Mouse (Mus musculus) inflammation-experienced regulatory T-cells, adult 6 months (primary cell): Measurements from ENCODE around the gene Psmd4. TPM values are rescaled to one million over a fixed set of nuclear protein-coding genes. Genes with fewer than 3 reads are reported as not detected.
A peak's percentile ranks its signal among the peaks of the same experiment; 100 is the strongest.
"Not testable (repeated sequence)": the region's sequence is repeated elsewhere in the genome, so short reads cannot be mapped to it uniquely, and the experiment has no call there.

Experiments used
- ATAC-seq: one replicate; pipeline ENCODE4 v1.8.0; 2017
- polyA plus RNA-seq, 3 experiments: library from polyadenylated mRNA; unstranded; fragments of 100-300 nt; shearing (Covaris generic); gene quantifications; one replicate each; pipeline ENCODE4 v1.2.1; 2017

Psmd4 gene
- polyA plus RNA-seq, 3 experiments from 2014 or later = 175 to 191 (median 181) TPM

- ATAC-seq = no peak
Observed at GRCm38 (mm10) chr3:95024551-95024950, 17.9 kb downstream of the Psmd4 start.

DNA sequence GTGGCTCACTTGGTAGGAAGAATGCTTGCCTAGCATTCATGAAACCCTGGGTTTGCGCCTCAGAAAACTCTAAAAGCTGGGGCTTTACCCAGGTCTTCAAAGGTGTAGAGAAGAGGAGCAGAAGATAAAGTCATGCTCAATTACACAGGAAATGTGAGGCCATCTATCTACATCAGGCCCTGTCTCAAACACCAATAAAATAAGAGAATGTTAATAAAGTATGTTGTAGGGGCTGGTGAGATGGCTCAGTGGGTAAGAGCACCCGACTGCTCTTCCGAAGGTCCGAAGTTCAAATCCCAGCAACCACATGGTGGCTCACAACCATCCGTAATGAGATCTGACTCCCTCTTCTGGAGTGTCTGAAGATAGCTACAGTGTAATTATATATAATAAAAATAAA, 21.5 kb downstream of the Psmd4 start:
- ATAC-seq = not testable (repeated sequence)

DNA sequence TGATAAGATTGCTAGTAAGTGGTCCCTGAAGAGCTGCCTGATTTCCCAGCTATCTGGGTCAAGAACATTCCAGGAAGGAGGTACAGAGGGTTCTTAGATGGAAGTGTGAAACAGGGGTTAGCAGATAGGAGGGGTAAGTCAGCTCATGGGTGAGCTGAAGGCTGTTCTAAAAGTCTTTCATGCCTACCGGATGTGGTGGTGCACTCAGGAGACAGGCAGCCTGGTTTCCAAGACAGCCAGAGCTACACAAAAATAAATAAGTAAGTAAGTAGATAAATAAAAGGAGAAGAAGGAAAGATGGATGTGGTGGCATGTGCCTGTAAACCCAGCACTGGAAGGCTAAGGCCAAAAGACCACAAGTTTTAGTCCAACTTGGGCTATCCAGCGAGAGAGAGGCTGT, 23.7 kb downstream of the Psmd4 start:
- peak; percentile 15 for ATAC-seq

- ATAC-seq = no peak
Observed at GRCm38 (mm10) chr3:95016532-95017056, 25.8 kb downstream of the Psmd4 start.

DNA sequence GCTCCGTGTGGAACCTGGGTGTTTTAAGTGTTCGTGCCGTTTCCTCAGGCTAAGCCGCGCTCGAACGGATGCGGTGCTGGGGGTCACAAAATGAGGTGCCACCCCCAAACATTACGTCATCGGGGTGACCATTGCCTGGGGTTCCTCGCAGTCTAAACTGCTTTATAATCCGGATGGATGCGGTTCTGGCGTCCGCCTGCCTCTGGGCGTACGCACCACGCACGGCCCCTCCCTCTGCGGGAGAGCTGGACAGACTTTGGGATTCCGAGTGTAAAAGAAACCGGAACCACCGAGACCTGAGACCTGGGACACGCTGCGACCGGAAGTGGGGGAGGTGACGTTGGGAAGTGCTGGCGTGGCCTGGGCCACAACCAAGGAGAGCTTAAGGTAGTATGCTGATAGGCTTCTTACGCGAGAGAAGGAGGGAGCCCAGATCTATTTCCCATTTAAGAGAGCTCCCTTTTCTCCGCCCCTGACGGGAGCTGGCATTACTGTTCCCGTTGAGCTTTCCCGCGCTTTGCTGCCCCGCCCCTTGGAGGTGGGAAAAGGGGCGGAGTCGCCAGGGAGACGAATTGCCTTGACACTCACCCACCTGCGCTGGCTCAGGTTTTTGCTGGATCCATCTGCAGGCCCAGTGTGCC, 26.4 kb downstream of the Psmd4 start:
- ATAC-seq = peak; percentile 60

GRCm38 (mm10) chr3:95015337-95015872, 27.0 kb downstream of the Psmd4 start, which contains the start of gene Zfp687:
Zfp687 (minus strand) TSS chr3:95015448.
- peak; percentile 90 for ATAC-seq

DNA sequence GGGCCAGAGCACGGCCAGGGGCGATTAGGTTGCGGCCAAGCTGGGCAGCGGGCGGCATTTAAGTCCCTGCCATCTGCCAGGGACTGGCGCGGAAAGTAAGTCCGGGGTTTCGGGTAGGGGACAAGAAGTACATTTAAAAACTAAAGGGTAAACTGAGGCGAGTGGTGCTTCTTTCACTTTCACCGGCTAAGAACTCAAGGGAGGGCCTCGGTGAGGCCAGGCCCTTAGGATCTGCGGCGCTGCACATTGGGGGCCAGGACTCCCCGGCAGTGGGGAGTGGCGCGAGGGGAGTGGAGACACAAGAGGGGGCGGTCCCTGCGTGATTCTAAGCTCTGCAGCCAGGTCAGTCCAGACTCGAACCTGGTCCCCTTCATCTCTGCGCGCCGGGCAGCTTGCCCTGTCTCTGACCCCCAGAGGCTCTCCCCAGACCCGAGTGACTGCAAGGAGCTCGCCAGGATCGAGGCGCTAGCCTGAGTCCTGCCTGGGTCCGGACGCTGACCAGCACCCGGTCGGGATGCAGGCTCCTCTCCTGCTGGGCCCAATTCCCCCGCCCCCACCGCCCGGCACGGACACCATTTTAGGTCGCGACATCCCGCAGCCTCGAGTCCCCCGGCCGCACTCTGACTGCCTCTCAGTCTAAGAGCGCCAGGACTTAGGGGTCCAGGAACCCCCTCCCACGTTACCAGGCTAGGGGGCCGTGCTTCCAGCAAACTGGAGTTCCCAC, 27.8 kb downstream of the Psmd4 start:
- no peak for ATAC-seq

DNA sequence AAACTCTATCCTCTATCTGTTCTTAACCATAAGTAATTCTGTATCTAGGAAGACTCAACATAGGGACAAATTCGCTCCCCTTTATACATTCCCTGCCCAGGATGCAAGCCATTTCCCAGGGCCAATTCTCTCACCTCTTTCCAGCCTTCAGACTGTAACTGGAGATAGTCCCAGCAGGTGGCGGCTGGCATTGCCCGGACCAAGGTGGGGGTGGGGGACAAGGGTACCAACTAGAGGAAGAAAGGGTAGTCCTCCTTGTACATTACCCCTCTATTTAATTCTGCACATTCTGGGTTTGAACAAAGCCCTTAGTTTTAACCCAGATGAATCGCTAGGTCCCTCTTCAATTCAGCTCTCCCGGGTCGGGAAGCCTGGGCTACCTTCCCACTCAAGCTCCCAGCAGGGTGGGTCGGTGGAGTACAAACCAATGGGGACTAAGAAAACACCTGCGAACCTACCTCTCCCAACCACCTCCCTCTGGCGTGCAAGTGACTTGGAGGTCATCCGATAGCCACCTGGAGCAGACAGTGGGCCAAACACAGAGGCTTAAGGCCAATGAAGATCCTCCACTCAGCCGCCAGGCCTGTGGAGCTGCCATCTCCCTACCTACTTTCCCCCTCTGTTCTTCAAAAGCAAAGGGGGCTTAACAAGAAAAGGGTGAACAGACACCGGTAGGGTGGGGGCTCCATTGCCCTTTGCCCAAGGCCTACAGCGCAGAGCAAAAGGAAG, 28.6 kb downstream of the Psmd4 start:
- ATAC-seq = no peak

GRCm38 (mm10) chr3:95012982-95013381, 29.4 kb downstream of the Psmd4 start:
- ATAC-seq = no peak

DNA sequence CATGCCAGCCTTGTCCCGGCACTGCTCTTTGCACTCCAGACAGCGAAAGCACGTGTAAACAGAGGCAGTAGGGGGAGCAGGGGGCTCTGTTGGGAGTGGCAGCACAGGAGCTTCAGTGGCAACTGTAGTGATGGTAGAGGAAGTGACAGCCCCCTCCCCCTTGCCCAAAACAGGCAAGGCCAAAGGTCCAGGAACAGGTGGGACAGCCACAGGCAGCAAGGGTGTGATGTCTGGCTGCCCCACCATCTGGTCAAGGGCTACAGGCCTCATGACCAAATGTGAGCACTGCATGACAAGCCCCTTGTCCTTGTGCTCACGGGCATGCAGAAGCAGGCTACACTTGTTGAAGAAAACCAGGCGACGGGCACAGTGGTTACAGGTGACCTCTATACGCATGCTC, 32.0 kb downstream of the Psmd4 start:
- ATAC-seq = no peak

- no peak for ATAC-seq
Observed at GRCm38 (mm10) chr3:95007706-95008105, 34.7 kb downstream of the Psmd4 start.

- ATAC-seq = no peak
Observed at GRCm38 (mm10) chr3:95005651-95006050, 36.8 kb downstream of the Psmd4 start.

- ATAC-seq = no peak
Observed at GRCm38 (mm10) chr3:95003273-95003672, 39.1 kb downstream of the Psmd4 start.

DNA sequence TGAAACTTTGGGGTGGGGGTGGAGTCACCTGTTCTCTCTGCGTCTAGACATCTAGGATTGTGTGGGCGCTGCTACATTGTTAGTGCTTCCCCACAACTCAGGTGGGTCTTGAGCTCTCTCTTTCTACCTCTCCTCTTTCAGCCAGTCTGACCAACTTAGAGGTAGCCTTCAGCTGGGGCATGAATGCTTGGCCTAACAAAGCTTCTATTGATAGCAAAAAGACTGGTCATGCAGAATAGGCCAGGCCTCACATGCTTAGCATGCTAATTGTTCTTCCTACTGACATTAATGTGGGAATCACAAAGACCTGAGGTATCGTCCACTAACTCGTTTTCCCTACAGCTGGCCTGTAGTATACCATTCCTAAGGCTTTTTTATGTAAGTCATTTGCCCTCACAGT, 39.8 kb downstream of the Psmd4 start:
- no peak for ATAC-seq

GRCm38 (mm10) chr3:94996946-94997345, 45.5 kb downstream of the Psmd4 start:
- ATAC-seq = peak; percentile 78

GRCm38 (mm10) chr3:94989159-94989761, 53.2 kb downstream of the Psmd4 start:
- ATAC-seq = no peak

GRCm38 (mm10) chr3:94987578-94987977, 54.8 kb downstream of the Psmd4 start:
- ATAC-seq = no peak

DNA sequence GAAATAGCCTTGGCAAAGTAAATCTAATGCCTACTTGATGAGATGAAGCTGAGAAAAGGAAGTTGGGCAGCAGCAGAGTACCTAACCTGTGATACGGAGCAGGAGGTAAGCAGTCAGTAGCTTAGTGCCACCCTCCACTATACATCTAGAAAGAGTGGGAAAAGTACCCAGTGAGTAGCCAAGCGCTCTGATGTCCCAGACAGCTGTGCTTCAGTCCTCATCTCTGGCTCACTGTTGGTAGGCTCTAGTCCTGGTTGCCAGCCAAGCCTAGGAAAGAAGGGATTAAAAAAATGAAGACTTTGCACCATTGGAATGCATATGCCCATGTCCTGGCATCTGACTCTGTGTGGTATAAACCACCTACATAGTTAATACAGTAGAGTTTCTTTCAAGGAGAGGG, 56.9 kb downstream of the Psmd4 start:
- no peak for ATAC-seq

GRCm38 (mm10) chr3:94984312-94984711, 58.1 kb downstream of the Psmd4 start:
- no peak for ATAC-seq
